Mouse (Mus musculus): ENCODE results near the gene Dpf2. TPM values are rescaled to one million over a fixed set of nuclear protein-coding genes. Genes with fewer than 3 reads are reported as not detected.

Gene Dpf2
- polyA plus RNA-seq, 1 experiment from 2014 or later: 85.3 TPM

DNA sequence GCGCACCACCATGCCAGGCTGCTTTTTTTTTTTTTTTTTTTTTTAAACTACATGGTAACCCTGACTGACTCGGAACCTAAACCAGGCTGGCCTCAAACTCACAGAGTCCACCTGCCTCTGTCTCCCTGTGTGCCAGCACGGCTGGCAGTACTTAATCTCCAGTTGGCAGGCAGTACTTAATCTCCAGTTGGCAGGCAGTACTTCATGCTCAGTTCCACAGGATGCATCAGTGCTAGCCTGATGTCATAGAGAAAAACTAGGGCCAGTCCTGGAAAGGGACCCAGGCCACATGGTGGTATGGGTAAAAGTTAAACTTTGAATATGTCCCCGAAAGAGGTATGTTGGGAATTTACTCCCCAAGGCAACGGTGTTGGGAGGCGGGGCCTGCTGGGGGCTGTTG is 15.3 kb upstream of the Dpf2 start:
- Histone ChIP-seq H3K4me2 (ENCODE audit: low read depth, low read length) (no peak overlapping the region), H3K27me3 (ENCODE audit: control insufficient read depth, insufficient read depth, low read length) (no peaks in the 10 kb centered on the region), H3K4me3 (ENCODE audit: low read depth, low read length) (no peak overlapping the region), H3K4me1 (ENCODE audit: control insufficient read depth, insufficient read depth, low read length) (peaks cover 6% of the 10 kb centered on the region; the same call in 1 of the 2 replicates), H3K36me3 (ENCODE audit: control insufficient read depth, insufficient read depth, low read length) (no peaks in the 10 kb centered on the region), H3K9ac (replicated peaks; ENCODE audit: low read depth, low read length) (no peak overlapping the region), H3K9me3 (ENCODE audit: control insufficient read depth, low read length) (no peaks in the 10 kb centered on the region), H3K27ac (ENCODE audit: low read depth, low read length) (no peak overlapping the region)
- 71% methylated on average over 6 of the region's 6 CpGs for WGBS
- ATAC-seq (ENCODE audit: low read depth): no peak

DNA sequence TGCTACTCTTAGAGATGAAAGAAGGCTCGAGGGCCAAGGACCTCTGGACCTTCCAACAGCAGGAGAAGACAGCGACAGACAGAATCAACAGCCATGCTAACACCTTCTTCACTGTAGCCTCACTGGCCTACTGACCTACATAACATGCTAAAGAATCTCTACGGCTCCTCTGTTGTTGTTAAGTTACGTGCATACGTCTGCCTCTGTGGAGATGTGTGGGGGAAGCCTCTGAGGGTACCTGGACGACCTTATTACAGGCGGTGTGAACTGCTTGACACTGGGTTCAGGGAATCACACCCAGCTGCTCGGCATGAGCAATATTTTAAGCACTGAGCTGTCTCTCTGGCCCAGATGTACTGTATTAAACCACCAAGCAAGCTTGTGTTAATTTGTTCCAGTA is 14.7 kb upstream of the Dpf2 start:
- Histone ChIP-seq H3K9me3 (ENCODE audit: control insufficient read depth, low read length) (no peaks in the 10 kb centered on the region), H3K4me3 (ENCODE audit: low read depth, low read length) (no peak overlapping the region), H3K27me3 (ENCODE audit: control insufficient read depth, insufficient read depth, low read length) (no peaks in the 10 kb centered on the region), H3K4me1 (ENCODE audit: control insufficient read depth, insufficient read depth, low read length) (peaks cover 6% of the 10 kb centered on the region; the same call in 1 of the 2 replicates), H3K4me2 (ENCODE audit: low read depth, low read length) (no peak overlapping the region), H3K9ac (replicated peaks; ENCODE audit: low read depth, low read length) (no peak overlapping the region), H3K27ac (ENCODE audit: low read depth, low read length) (no peak overlapping the region), H3K36me3 (ENCODE audit: control insufficient read depth, insufficient read depth, low read length) (no peaks in the 10 kb centered on the region)
- WGBS: 71% methylated on average over 8 of the region's 8 CpGs
- ATAC-seq (ENCODE audit: low read depth): no peak

DNA sequence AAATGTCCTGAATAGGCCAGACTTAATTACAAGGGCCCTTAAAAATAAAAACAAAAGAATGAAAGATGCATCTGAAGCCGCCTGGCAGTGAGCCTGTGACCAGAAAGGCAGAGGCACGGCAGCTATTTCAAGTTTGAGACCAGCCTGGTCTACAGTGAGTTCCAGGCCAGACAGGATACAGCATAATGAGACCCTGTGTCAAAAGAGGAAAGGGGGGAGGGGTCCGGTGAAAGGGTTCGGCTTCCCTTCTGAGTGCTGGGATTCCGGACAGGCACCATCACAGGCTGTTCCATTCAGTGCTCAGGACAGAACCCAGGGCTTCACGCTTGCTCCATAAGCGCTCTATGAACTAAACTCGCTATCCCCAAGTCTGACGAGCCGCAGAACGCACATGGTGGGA is 14.2 kb upstream of the Dpf2 start:
- 72% methylated on average over 11 of the region's 11 CpGs for WGBS

DNA sequence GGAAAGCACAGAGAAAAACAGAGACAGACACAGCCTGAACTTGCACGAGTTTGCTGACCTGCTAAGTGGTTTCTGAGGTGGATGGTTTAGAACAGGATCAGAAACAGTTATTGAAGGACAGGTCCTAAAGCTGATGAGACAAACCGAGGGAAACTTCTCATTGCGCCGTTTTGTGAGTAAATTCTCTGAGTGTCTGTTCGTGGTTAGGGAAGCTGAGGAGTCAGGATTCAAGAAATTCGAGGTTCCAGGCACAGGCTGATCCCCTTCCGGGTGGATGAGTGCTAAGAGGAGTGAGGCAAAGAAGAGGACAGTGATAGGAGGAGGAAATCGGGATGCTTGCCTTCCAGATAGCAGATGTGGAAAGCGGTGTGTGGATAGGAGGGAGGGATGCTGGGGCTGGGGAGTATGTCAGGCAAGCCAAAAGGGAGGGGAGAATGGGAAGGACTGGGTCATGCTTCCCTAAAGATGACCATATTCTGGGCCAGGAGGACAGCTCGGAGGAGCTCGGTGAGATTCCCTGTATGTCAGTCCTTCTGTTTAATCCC is 12.6 kb upstream of the Dpf2 start:
- no peaks in the 10 kb centered on the region for H3K9me3 ChIP-seq (ENCODE audit: control insufficient read depth, low read length)
- WGBS: 36% methylated on average over 11 of the region's 11 CpGs
- no peaks in the 10 kb centered on the region for H3K36me3 ChIP-seq (ENCODE audit: control insufficient read depth, insufficient read depth, low read length)
- H3K4me2 ChIP-seq (ENCODE audit: low read depth, low read length): peak overlapping the region; percentile 96
- ATAC-seq (ENCODE audit: low read depth): no peak
- peaks cover 6% of the 10 kb centered on the region; the same call in 1 of the 2 replicates for H3K4me1 ChIP-seq (ENCODE audit: control insufficient read depth, insufficient read depth, low read length)
- H3K4me3 ChIP-seq (ENCODE audit: low read depth, low read length): peak overlapping the region; percentile 66
- no peak overlapping the region for H3K27ac ChIP-seq (ENCODE audit: low read depth, low read length)
- H3K9ac ChIP-seq (replicated peaks; ENCODE audit: low read depth, low read length): peak overlapping the region; percentile 65; the same call in 1 of the 2 replicates
- H3K27me3 ChIP-seq (ENCODE audit: control insufficient read depth, insufficient read depth, low read length): no peaks in the 10 kb centered on the region

More for the DNA sequence above, 14.2 kb upstream of the Dpf2 start:
- ATAC-seq (ENCODE audit: low read depth): no peak
- no peak overlapping the region for H3K4me2 ChIP-seq (ENCODE audit: low read depth, low read length)
- H3K27ac ChIP-seq (ENCODE audit: low read depth, low read length): no peak overlapping the region
- peaks cover 6% of the 10 kb centered on the region; the same call in 1 of the 2 replicates for H3K4me1 ChIP-seq (ENCODE audit: control insufficient read depth, insufficient read depth, low read length)
- no peak overlapping the region for H3K9ac ChIP-seq (replicated peaks; ENCODE audit: low read depth, low read length)
- no peak overlapping the region for H3K4me3 ChIP-seq (ENCODE audit: low read depth, low read length)
- no peaks in the 10 kb centered on the region for H3K36me3 ChIP-seq (ENCODE audit: control insufficient read depth, insufficient read depth, low read length)
- no peaks in the 10 kb centered on the region for H3K9me3 ChIP-seq (ENCODE audit: control insufficient read depth, low read length)
- no peaks in the 10 kb centered on the region for H3K27me3 ChIP-seq (ENCODE audit: control insufficient read depth, insufficient read depth, low read length)

DNA sequence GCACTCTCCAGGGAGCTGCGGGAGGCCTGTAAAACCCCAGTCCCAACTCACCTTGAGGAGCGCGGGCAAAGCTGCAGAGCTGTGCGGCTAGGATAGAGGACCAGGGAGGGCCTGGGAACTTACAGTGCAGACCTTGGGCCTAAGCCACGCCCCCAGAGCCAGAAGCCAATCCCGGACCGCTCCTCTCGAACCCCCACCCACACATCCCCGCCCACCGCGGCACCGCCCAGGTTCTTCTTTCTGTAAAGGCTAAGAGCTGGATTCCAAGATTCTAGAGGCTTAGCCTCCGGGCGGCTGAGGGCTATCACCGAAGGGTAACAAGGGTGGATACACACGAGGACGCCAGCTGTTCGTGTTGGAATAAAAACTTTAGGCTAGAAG is 11.9 kb upstream of the Dpf2 start, which contains the start of gene Cdc42ep2:
Gene Cdc42ep2 (minus strand): TSS at position 104 of the 381 bp plus-strand sequence.
- Histone ChIP-seq H3K9me3 (ENCODE audit: control insufficient read depth, low read length) (no peaks in the 10 kb centered on the region), H3K9ac (replicated peaks; ENCODE audit: low read depth, low read length) (peak within 1 kb of the TSS; percentile 65), H3K4me3 (ENCODE audit: low read depth, low read length) (peak within 1 kb of the TSS; percentile 66), H3K27me3 (ENCODE audit: control insufficient read depth, insufficient read depth, low read length) (no peaks in the 10 kb centered on the region), H3K4me1 (ENCODE audit: control insufficient read depth, insufficient read depth, low read length) (peaks cover 6% of the 10 kb centered on the region; the same call in 1 of the 2 replicates), H3K27ac (ENCODE audit: low read depth, low read length) (peak within 1 kb of the TSS; percentile 74), H3K36me3 (ENCODE audit: control insufficient read depth, insufficient read depth, low read length) (no peaks in the 10 kb centered on the region), H3K4me2 (ENCODE audit: low read depth, low read length) (peak within 1 kb of the TSS; percentile 96)
- ATAC-seq (ENCODE audit: low read depth): peak; percentile 95
- under 1% methylated on average over 18 of the region's 18 CpGs for WGBS

DNA sequence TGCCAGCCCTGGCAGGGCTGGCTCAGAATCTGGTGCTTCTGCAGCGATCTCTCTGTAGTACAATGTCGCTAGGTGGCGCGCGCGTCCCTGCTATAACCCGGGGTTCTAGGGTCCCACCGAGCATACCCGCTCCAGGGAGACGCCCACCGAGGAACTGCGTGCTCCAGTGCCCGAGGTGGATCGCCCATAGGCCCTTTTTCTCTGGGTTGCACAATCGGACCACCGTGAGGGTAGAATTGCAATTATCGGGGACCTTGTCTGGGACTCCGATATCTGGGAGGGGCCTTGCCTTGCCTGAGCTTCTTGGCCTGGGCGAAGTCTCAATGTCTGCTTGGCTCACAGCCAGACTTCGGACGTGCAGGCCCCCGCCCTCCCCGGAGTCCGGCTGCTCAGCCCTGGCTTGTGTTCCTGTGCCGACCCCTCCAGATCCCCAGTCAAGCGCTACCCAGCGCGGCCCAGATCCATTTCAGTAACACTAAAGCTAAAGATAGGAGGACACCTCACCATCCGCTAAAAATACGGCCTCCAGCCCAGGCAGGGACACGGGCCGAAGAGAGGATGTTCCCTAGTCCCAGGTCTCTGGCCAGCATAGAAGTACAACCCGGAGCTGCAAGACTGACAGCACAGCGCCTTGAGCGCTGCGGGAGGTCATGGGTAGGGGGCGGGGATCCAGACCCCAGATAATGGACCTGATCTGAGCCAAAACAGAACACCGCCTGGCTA is 11.3 kb upstream of the Dpf2 start:
- peak; percentile 78 for ATAC-seq (ENCODE audit: low read depth)
- Histone ChIP-seq H3K27me3 (ENCODE audit: control insufficient read depth, insufficient read depth, low read length) (no peaks in the 10 kb centered on the region), H3K4me2 (ENCODE audit: low read depth, low read length) (peak overlapping the region; percentile 96), H3K36me3 (ENCODE audit: control insufficient read depth, insufficient read depth, low read length) (no peaks in the 10 kb centered on the region), H3K4me3 (ENCODE audit: low read depth, low read length) (peak overlapping the region; percentile 66), H3K9ac (replicated peaks; ENCODE audit: low read depth, low read length) (peak overlapping the region; percentile 65), H3K4me1 (ENCODE audit: control insufficient read depth, insufficient read depth, low read length) (peaks cover 6% of the 10 kb centered on the region; the same call in 1 of the 2 replicates), H3K9me3 (ENCODE audit: control insufficient read depth, low read length) (no peaks in the 10 kb centered on the region), H3K27ac (ENCODE audit: low read depth, low read length) (peak overlapping the region; percentile 74)
- under 1% methylated on average over 38 of the region's 38 CpGs for WGBS

DNA sequence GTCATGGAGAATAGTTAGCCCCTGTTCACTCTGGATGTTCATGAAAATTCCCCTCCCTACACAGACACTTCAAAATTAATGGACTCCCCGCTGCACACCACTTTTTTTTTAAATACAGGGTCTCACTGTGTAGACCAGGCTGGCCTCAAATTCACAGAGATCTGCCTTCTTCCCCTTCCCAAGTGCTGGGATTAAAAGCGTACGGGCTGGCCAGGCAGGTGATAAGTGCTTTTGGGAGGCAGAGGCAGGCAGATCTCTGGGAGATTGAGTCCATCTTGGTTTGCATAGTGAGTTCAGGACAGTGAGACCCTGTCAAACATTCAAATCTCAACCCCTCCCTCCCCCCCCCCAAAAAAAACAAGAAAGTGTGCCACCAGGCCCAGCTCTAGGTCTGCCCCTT is 10.2 kb upstream of the Dpf2 start:
- no peaks in the 10 kb centered on the region for H3K9me3 ChIP-seq (ENCODE audit: control insufficient read depth, low read length)
- no peak for ATAC-seq (ENCODE audit: low read depth)
- 91% methylated on average over 3 of the region's 3 CpGs for WGBS
- H3K9ac ChIP-seq (replicated peaks; ENCODE audit: low read depth, low read length): no peak overlapping the region
- H3K4me1 ChIP-seq (ENCODE audit: control insufficient read depth, insufficient read depth, low read length): peaks cover 6% of the 10 kb centered on the region; the same call in 1 of the 2 replicates
- no peak overlapping the region for H3K4me3 ChIP-seq (ENCODE audit: low read depth, low read length)
- no peaks in the 10 kb centered on the region for H3K27me3 ChIP-seq (ENCODE audit: control insufficient read depth, insufficient read depth, low read length)
- no peak overlapping the region for H3K27ac ChIP-seq (ENCODE audit: low read depth, low read length)
- H3K36me3 ChIP-seq (ENCODE audit: control insufficient read depth, insufficient read depth, low read length): no peaks in the 10 kb centered on the region
- H3K4me2 ChIP-seq (ENCODE audit: low read depth, low read length): no peak overlapping the region

DNA sequence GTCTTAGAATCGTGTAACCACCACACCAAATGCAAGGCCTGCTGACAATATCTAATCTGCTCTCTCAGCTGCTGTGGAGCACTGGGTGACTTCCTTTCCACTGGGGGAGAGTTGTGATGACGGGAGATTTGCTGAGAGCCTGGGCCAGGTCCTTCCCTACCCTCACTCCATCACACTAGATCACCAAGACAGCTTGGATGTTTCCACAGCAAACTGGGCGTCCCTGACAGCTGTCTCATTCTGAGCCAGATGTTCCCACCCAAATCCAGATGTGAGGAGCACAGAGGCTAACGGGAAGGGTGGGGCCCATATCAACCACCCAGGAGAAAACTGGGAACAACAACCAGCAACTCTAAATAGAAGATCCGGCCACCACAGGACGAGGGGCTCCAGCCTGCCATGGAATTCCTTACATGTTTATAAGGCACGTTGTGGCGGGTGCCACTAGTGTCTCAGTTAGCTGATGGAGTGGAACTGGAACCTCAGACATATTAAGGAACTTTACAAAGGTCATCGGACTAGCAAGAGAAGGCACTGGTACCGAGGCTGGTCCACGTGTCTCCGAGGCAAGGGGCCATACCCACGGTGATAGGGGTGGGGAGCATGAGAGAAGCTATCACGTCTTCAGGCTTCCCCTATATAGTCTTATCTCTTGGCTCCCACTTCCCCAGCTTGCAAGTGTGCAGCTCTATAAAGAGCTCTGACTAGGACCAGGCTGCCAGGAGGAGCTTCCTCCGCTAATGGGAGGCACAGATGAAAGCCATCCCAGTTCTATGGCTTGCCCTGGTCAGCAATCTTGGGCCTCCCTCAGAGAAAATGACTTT is 9.5 kb upstream of the Dpf2 start:
- no peak for ATAC-seq (ENCODE audit: low read depth)
- H3K4me1 ChIP-seq (ENCODE audit: control insufficient read depth, insufficient read depth, low read length): peaks cover 6% of the 10 kb centered on the region; the same call in 1 of the 2 replicates
- no peak overlapping the region for H3K4me3 ChIP-seq (ENCODE audit: low read depth, low read length)
- 0 out of 2 replicates have a peak overlapping the region, but pooled peaks have one; percentile 27 for H3K4me2 ChIP-seq (ENCODE audit: low read depth, low read length)
- H3K9ac ChIP-seq (replicated peaks; ENCODE audit: low read depth, low read length): peak overlapping the region; percentile 28; the same call in 1 of the 2 replicates
- H3K27me3 ChIP-seq (ENCODE audit: control insufficient read depth, insufficient read depth, low read length): no peaks in the 10 kb centered on the region
- no peaks in the 10 kb centered on the region for H3K36me3 ChIP-seq (ENCODE audit: control insufficient read depth, insufficient read depth, low read length)
- H3K9me3 ChIP-seq (ENCODE audit: control insufficient read depth, low read length): no peaks in the 10 kb centered on the region
- WGBS: 85% methylated on average over 15 of the region's 15 CpGs
- H3K27ac ChIP-seq (ENCODE audit: low read depth, low read length): no peak overlapping the region
